Comparison of ENCODE assay signal across 38 mouse cellular contexts in the genomic region with DNA sequence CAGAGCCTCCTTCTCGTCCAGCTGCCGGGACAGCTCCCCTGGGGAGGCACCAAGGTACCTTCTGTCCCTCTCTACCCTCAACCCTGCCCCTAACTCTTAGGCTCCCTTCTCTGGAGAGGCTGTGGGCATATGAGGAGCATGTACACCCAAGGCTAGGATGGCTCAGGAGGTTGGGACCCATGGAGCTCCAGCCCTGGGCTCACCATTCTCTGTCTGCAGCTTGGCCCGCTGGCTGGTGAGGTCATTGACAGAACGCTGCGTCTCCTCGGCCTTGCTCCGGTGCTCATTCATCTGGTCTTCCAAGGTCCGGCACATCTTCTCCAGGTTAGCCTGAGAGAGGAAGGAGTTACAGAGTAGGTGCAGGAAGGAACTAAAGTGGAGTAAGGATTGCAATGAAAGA. TPM values are rescaled to one million over a fixed set of nuclear protein-coding genes. Genes with fewer than 3 reads are reported as not detected.
A peak's percentile ranks its signal among the peaks of the same experiment; 100 is the strongest.
DNase-seq lines count a peak whose midpoint lies in the region; ATAC-seq lines count a peak whose summit lies in the region.
"Had no signal": no experiment of that assay in that cellular context is flagged by ENCODE, and none has a peak within 500 bp of the region (broad histone marks: within the 10 kb centered on the region; RNA-seq: fewer than 3 reads in every experiment).

No protein-coding gene starts in this region.

- H3K27me3 ChIP-seq in heart, embryonic 10.5 days (ENCODE audit: insufficient read depth, poor library complexity, severe bottlenecking) = peaks cover 5% of the 10 kb centered on the region
- H3K27me3 ChIP-seq in heart, embryonic 13.5 days (replicated peaks) = peaks cover 10% of the 10 kb centered on the region
- no peaks in the 10 kb centered on the region for H3K27me3 ChIP-seq in heart, embryonic 16.5 days (ENCODE audit: control insufficient read depth, insufficient read depth, low read length)
- H3K27me3 ChIP-seq: forebrain, embryonic 13.5 days had no signal

- H3K27ac ChIP-seq in heart, embryonic 10.5 days = peak overlapping the region; percentile 73
- peak overlapping the region; percentile 72 for H3K27ac ChIP-seq in heart, embryonic 13.5 days (replicated peaks)
- peak overlapping the region; percentile 77 for H3K27ac ChIP-seq in heart, embryonic 16.5 days (ENCODE audit: low read length)
- H3K27ac ChIP-seq: embryonic facial prominence, embryonic 10.5 days; embryonic facial prominence, embryonic 13.5 days; forebrain, embryonic 10.5 days; forebrain, embryonic 13.5 days; hindbrain, embryonic 14.5 days; hindbrain, postnatal 0 days had no signal

- peaks cover 27% of the 10 kb centered on the region for H3K4me1 ChIP-seq in heart, embryonic 10.5 days
- peaks cover 28% of the 10 kb centered on the region for H3K4me1 ChIP-seq in heart, embryonic 13.5 days
- peaks cover 14% of the 10 kb centered on the region for H3K4me1 ChIP-seq in heart, embryonic 16.5 days (ENCODE audit: control insufficient read depth, insufficient read depth, low read length)
- H3K4me1 ChIP-seq: embryonic facial prominence, embryonic 13.5 days had no signal

- H3K9me3 ChIP-seq in heart, embryonic 10.5 days = no peaks in the 10 kb centered on the region
- H3K9me3 ChIP-seq in heart, embryonic 13.5 days = no peaks in the 10 kb centered on the region
- no peaks in the 10 kb centered on the region for H3K9me3 ChIP-seq in heart, embryonic 16.5 days (replicated peaks; ENCODE audit: control insufficient read depth, low read length)
- H3K9me3 ChIP-seq: embryonic facial prominence, embryonic 10.5 days; embryonic facial prominence, embryonic 13.5 days; forebrain, embryonic 10.5 days; forebrain, embryonic 13.5 days had no signal

- peaks cover 85% of the 10 kb centered on the region for H3K36me3 ChIP-seq in heart, embryonic 10.5 days
- peaks cover 87% of the 10 kb centered on the region for H3K36me3 ChIP-seq in heart, embryonic 13.5 days
- peaks cover 18% of the 10 kb centered on the region for H3K36me3 ChIP-seq in heart, embryonic 16.5 days (ENCODE audit: control insufficient read depth, insufficient read depth)
- H3K36me3 ChIP-seq: embryonic facial prominence, embryonic 10.5 days; embryonic facial prominence, embryonic 13.5 days; forebrain, embryonic 10.5 days had no signal

- DNase-seq in heart, embryonic 10.5 days (ENCODE audit: low spot score) = no peak
- no peak for DNase-seq in heart, postnatal 10 days
- no peak for DNase-seq in heart, postnatal 36 days
- no peak for DNase-seq in urinary bladder, postnatal 14 days (ENCODE audit: low spot score)
- DNase-seq: adrenal gland, adult 8-10 months; adrenal gland, postnatal 25 days; cerebellum, adult 11-12 months; cerebellum, adult 8-10 months; cerebellum, postnatal 10 days; cerebellum, postnatal 36 days; embryo, embryonic 11 days; gastrocnemius, postnatal 10 days; gastrocnemius, postnatal 36 days; kidney, adult 18-20 months; kidney, adult 9 months had no signal

- ATAC-seq in heart, embryonic 13.5 days (ENCODE audit: extremely low read depth, insufficient number of reproducible peaks, low FRiP score, low TSS enrichment) = no peak
- ATAC-seq in erythroid progenitor cell, adult 5-6 weeks (replicated peaks; ENCODE audit: low FRiP score, poor library complexity, severe bottlenecking) = 0 out of 2 replicates have a peak, but pooled peaks have one; percentile 20
- no peak for ATAC-seq in heart, embryonic 16.5 days (replicated peaks; ENCODE audit: extremely low read depth, insufficient read depth, low FRiP score)
- ATAC-seq: activated CD4-positive, CD25-positive, alpha-beta regulatory T cell, adult 4 months; CD4-positive, CD25-positive, alpha-beta regulatory T cell, adult 4 months; forebrain, embryonic 13.5 days; forebrain, embryonic 16.5 days; hindbrain, postnatal 0 days; inflammation-experienced regulatory T-cells, adult 6 months; intestine, embryonic 16.5 days had no signal

- peak overlapping the region; percentile 19 for H3K4me3 ChIP-seq in heart, embryonic 10.5 days
- H3K4me3 ChIP-seq in heart, embryonic 13.5 days = peak overlapping the region; percentile 22
- peak overlapping the region; percentile 6 for H3K4me3 ChIP-seq in heart, embryonic 16.5 days (ENCODE audit: low read length)
- H3K4me3 ChIP-seq: embryonic facial prominence, embryonic 10.5 days; embryonic facial prominence, embryonic 13.5 days; erythroblast, embryonic 14.5 days; forebrain, embryonic 10.5 days; forebrain, embryonic 13.5 days had no signal

- peak overlapping the region; percentile 79 for H3K9ac ChIP-seq in heart, embryonic 13.5 days
- H3K9ac ChIP-seq in heart, embryonic 16.5 days (ENCODE audit: low read length) = peak overlapping the region; percentile 60
- H3K9ac ChIP-seq: embryonic facial prominence, embryonic 13.5 days; forebrain, embryonic 13.5 days; hindbrain, embryonic 14.5 days had no signal

- 80% methylated on average over 8 of the region's 8 CpGs for WGBS in heart, embryonic 10.5 days
- 61% methylated on average over 8 of the region's 8 CpGs for WGBS in heart, embryonic 13.5 days
- 67% methylated on average over 8 of the region's 8 CpGs for WGBS in heart, embryonic 16.5 days

- intact Hi-C loops in heart, postnatal 10 days (cut with DNase I) = no loop called here
- intact Hi-C loops in heart, postnatal 36 days (cut with DNase I) = no loop called here

- peak overlapping the region; percentile 51 for H3K4me2 ChIP-seq in heart, embryonic 13.5 days
- H3K4me2 ChIP-seq in heart, embryonic 16.5 days (ENCODE audit: low read depth, low read length) = peak overlapping the region; percentile 24; the same call in 1 of the 2 replicates
- H3K4me2 ChIP-seq: embryonic facial prominence, embryonic 13.5 days; forebrain, embryonic 13.5 days; hindbrain, embryonic 14.5 days had no signal

RNA-seq across cellular contexts. Expression of a gene that starts 1.9 kb away (rescaled TPM):
- not detected in 2 replicates for polyA plus RNA-seq in heart, embryonic 10.5 days (2016; fragmentation: Nextera tagmentation; extraction: Ambion mirVana)
- not detected for total RNA-seq in heart, postnatal 10 days (2021)
- polyA plus RNA-seq in heart, embryonic 13.5 days (2015; fragmentation: Nextera tagmentation; extraction: Ambion mirVana) = not detected in 2 replicates
- total RNA-seq in heart, postnatal 36 days (2021) = not detected
- total RNA-seq in erythroid progenitor cell, adult 5-6 weeks (2015; ENCODE audit: low replicate concordance) = not detected in 2 replicates
- total RNA-seq in erythroid progenitor cell, adult 5-6 weeks (2017; ENCODE audit: low replicate concordance) = not detected in 2 replicates
- polyA plus RNA-seq in heart, embryonic 16.5 days (2015; fragmentation: Nextera tagmentation; extraction: Ambion mirVana) = not detected in 2 replicates
- total RNA-seq: adrenal gland, adult 8-10 months; adrenal gland, postnatal 25 days; gastrocnemius, adult 18-20 months; gastrocnemius, postnatal 10 days; gastrocnemius, postnatal 36 days; granulocyte monocyte progenitor cell, adult 5-6 weeks; hindbrain, postnatal 0 days; MEL had no signal
- polyA plus RNA-seq: activated CD4-positive, CD25-positive, alpha-beta regulatory T cell, adult 4 months; brain, embryonic 14.5 days; C2C12; CD4-positive, CD25-positive, alpha-beta regulatory T cell, adult 4 months; cortical plate, adult 2 months; embryonic facial prominence, embryonic 10.5 days; embryonic facial prominence, embryonic 13.5 days; erythroblast, embryonic 14.5 days; forebrain, embryonic 10.5 days; forebrain, embryonic 13.5 days; forebrain, embryonic 16.5 days; hindbrain, embryonic 11.5 days; hindbrain, embryonic 14.5 days; hindbrain, postnatal 0 days; inflammation-experienced regulatory T-cells, adult 6 months; intestine, embryonic 16.5 days; kidney, embryonic 16.5 days had no signal

RNA-seq across cellular contexts. Expression of a gene that starts 11.9 kb away (rescaled TPM):
- polyA plus RNA-seq in heart, embryonic 10.5 days (2016; fragmentation: Nextera tagmentation; extraction: Ambion mirVana) = 2,034 and 3,157 TPM in 2 replicates
- over 10,000 TPM; 20,580 to 20,870 TPM for total RNA-seq in heart, postnatal 10 days (2021)
- 1,796 and 1,858 TPM in 2 replicates for polyA plus RNA-seq in heart, embryonic 13.5 days (2015; fragmentation: Nextera tagmentation; extraction: Ambion mirVana)
- total RNA-seq in heart, postnatal 36 days (2021) = over 10,000 TPM; 23,066 to 24,862 TPM
- total RNA-seq in erythroid progenitor cell, adult 5-6 weeks (2015; ENCODE audit: low replicate concordance) = not detected in 2 replicates
- not detected in 2 replicates for total RNA-seq in erythroid progenitor cell, adult 5-6 weeks (2017; ENCODE audit: low replicate concordance)
- polyA plus RNA-seq in heart, embryonic 16.5 days (2015; fragmentation: Nextera tagmentation; extraction: Ambion mirVana) = 2,302 and 2,585 TPM in 2 replicates
- total RNA-seq: adrenal gland, adult 8-10 months; adrenal gland, postnatal 25 days; granulocyte monocyte progenitor cell, adult 5-6 weeks; MEL had no signal
- polyA plus RNA-seq: activated CD4-positive, CD25-positive, alpha-beta regulatory T cell, adult 4 months; CD4-positive, CD25-positive, alpha-beta regulatory T cell, adult 4 months; erythroblast, embryonic 14.5 days; inflammation-experienced regulatory T-cells, adult 6 months had no signal

RNA-seq across cellular contexts. Expression of a gene that starts 15.8 kb away (rescaled TPM):
- polyA plus RNA-seq in heart, embryonic 10.5 days (2016; fragmentation: Nextera tagmentation; extraction: Ambion mirVana) = 2,022 and 5,104 TPM in 2 replicates
- 1,000 to 10,000 TPM; 1,842 to 1,858 TPM for total RNA-seq in heart, postnatal 10 days (2021)
- polyA plus RNA-seq in heart, embryonic 13.5 days (2015; fragmentation: Nextera tagmentation; extraction: Ambion mirVana) = 3,662 and 3,747 TPM in 2 replicates
- 1,000 to 10,000 TPM; 2,242 to 2,437 TPM for total RNA-seq in heart, postnatal 36 days (2021)
- not detected in 2 replicates for total RNA-seq in erythroid progenitor cell, adult 5-6 weeks (2015; ENCODE audit: low replicate concordance)
- total RNA-seq in erythroid progenitor cell, adult 5-6 weeks (2017; ENCODE audit: low replicate concordance) = not detected in 2 replicates
- polyA plus RNA-seq in heart, embryonic 16.5 days (2015; fragmentation: Nextera tagmentation; extraction: Ambion mirVana) = 6,075 and 6,619 TPM in 2 replicates
- total RNA-seq: adrenal gland, adult 8-10 months; adrenal gland, postnatal 25 days; granulocyte monocyte progenitor cell, adult 5-6 weeks; MEL had no signal
- polyA plus RNA-seq: activated CD4-positive, CD25-positive, alpha-beta regulatory T cell, adult 4 months; CD4-positive, CD25-positive, alpha-beta regulatory T cell, adult 4 months; erythroblast, embryonic 14.5 days; inflammation-experienced regulatory T-cells, adult 6 months had no signal

RNA-seq across cellular contexts. Expression of a gene that starts 36.6 kb away (rescaled TPM):
- 73.7 and 88.8 TPM in 2 replicates for polyA plus RNA-seq in heart, embryonic 10.5 days (2016; fragmentation: Nextera tagmentation; extraction: Ambion mirVana)
- total RNA-seq in heart, postnatal 10 days (2021) = 10 to 100 TPM; 30.6 to 33.9 TPM
- polyA plus RNA-seq in heart, embryonic 13.5 days (2015; fragmentation: Nextera tagmentation; extraction: Ambion mirVana) = 56.8 and 58.2 TPM in 2 replicates
- 10 to 100 TPM; 25.6 to 29.3 TPM for total RNA-seq in heart, postnatal 36 days (2021)
- total RNA-seq in erythroid progenitor cell, adult 5-6 weeks (2015; ENCODE audit: low replicate concordance) = 15.1 TPM in 2 replicates
- total RNA-seq in erythroid progenitor cell, adult 5-6 weeks (2017; ENCODE audit: low replicate concordance) = 4.4 and 10.7 TPM in 2 replicates
- 63.3 and 68.1 TPM in 2 replicates for polyA plus RNA-seq in heart, embryonic 16.5 days (2015; fragmentation: Nextera tagmentation; extraction: Ambion mirVana)

RNA-seq across cellular contexts. Expression of a gene that starts 42.6 kb away (rescaled TPM):
- 0.97 and 1.5 TPM in 2 replicates for polyA plus RNA-seq in heart, embryonic 10.5 days (2016; fragmentation: Nextera tagmentation; extraction: Ambion mirVana)
- total RNA-seq in heart, postnatal 10 days (2021) = under 1 TPM in 1 of 2 experiments, not detected in 1; 0.91 TPM
- polyA plus RNA-seq in heart, embryonic 13.5 days (2015; fragmentation: Nextera tagmentation; extraction: Ambion mirVana) = 0.49 and 0.98 TPM in 2 replicates
- under 1 TPM in 1 of 2 experiments, not detected in 1; 0.46 TPM for total RNA-seq in heart, postnatal 36 days (2021)
- not detected in 2 replicates for total RNA-seq in erythroid progenitor cell, adult 5-6 weeks (2015; ENCODE audit: low replicate concordance)
- not detected in 2 replicates for total RNA-seq in erythroid progenitor cell, adult 5-6 weeks (2017; ENCODE audit: low replicate concordance)
- 0.86 and 1.3 TPM in 2 replicates for polyA plus RNA-seq in heart, embryonic 16.5 days (2015; fragmentation: Nextera tagmentation; extraction: Ambion mirVana)
- total RNA-seq: granulocyte monocyte progenitor cell, adult 5-6 weeks; MEL had no signal
- polyA plus RNA-seq: C2C12; CD4-positive, CD25-positive, alpha-beta regulatory T cell, adult 4 months; erythroblast, embryonic 14.5 days; inflammation-experienced regulatory T-cells, adult 6 months had no signal

Comparison
In these comparisons a context has a peak if more than half of its experiments do, and no peak if none do; other contexts are left out.
1. RNA of a gene that starts 11.9 kb away (total RNA-seq): 23,066 to 24,862 TPM in heart, postnatal 36 days and 20,580 to 20,870 TPM in heart, postnatal 10 days; not detected in erythroid progenitor cell, adult 5-6 weeks; every median in the first group is over 1,000 times any median in the second.
2. RNA of a gene that starts 15.8 kb away (total RNA-seq): 2,242 to 2,437 TPM in heart, postnatal 36 days and 1,842 to 1,858 TPM in heart, postnatal 10 days; not detected in erythroid progenitor cell, adult 5-6 weeks; every median in the first group is over 1,000 times any median in the second.
3. Peak in every context shown above with its lines, with median percentiles within 50 percentile points of each other: H3K27ac ChIP-seq and H3K4me3 ChIP-seq.